Mouse (Mus musculus) stomach, postnatal 0 days (tissue): Measurements from ENCODE around the gene Stag1. TPM values are rescaled to one million over a fixed set of nuclear protein-coding genes. Genes with fewer than 3 reads are reported as not detected.

Experiments used
- ATAC-seq: fragments of 200-750 bp; cut with Nextera tagmentation; 2 replicates; pipeline ENCODE4 v1.8.0; 2017; ENCODE audit not compliant: low FRiP score, low TSS enrichment
- DNase-seq: peaks from one replicate; pipeline ENCODE4 v3.0.0-alpha.2; 2016; ENCODE audit warnings: low spot score
- H3K27ac ChIP-seq: fragments of 300-500 bp; sonication (generic); replicated peaks from 2 replicates; pipeline ENCODE4 v1.5.1; 2014; ENCODE audit warnings: mild to moderate bottlenecking, control low read depth
- H3K27me3 ChIP-seq: fragments of 300-500 bp; sonication (generic); 2 replicates; pipeline ENCODE4 v1.6.1; 2014; ENCODE audit warnings: low read length; ENCODE audit not compliant: control insufficient read depth, insufficient read depth
- H3K36me3 ChIP-seq: fragments of 300-500 bp; sonication (generic); 2 replicates; pipeline ENCODE4 v1.6.1; 2014; ENCODE audit warnings: low read length, mixed read lengths; ENCODE audit not compliant: control insufficient read depth, insufficient read depth
- H3K4me1 ChIP-seq: fragments of 300-500 bp; sonication (generic); replicated peaks from 2 replicates; pipeline ENCODE4 v1.6.1; 2014; ENCODE audit warnings: antibody characterized with exemption; ENCODE audit not compliant: control insufficient read depth, insufficient read depth
- H3K4me2 ChIP-seq: fragments of 300-500 bp; sonication (generic); replicated peaks from 2 replicates; pipeline ENCODE4 v1.6.1; 2014; ENCODE audit warnings: low read depth, mild to moderate bottlenecking, control low read depth, moderate library complexity
- H3K4me3 ChIP-seq: fragments of 300-500 bp; sonication (generic); 2 replicates; pipeline ENCODE4 v1.5.1; 2014; ENCODE audit warnings: low read depth, low read length, control low read depth
- H3K9ac ChIP-seq: fragments of 300-500 bp; sonication (generic); 2 replicates; pipeline ENCODE4 v1.6.1; 2014; ENCODE audit warnings: mild to moderate bottlenecking, low read length, control low read depth, mixed read lengths
- H3K9me3 ChIP-seq: fragments of 300-500 bp; sonication (generic); 2 replicates; pipeline ENCODE4 v1.6.1; 2016; ENCODE audit warnings: low read length; ENCODE audit not compliant: control insufficient read depth
- CTCF ChIP-seq: IDR thresholded peaks from 2 replicates; pipeline ENCODE4 v1.5.1; 2016; ENCODE audit warnings: antibody characterized with exemption, low read depth, mild to moderate bottlenecking, moderate library complexity
- EP300 ChIP-seq: optimal IDR thresholded peaks from 2 replicates; pipeline ENCODE3; 2016; ENCODE audit warnings: antibody characterized with exemption
- WGBS: fragments of 180-500 bp; shearing (Covaris S2); extraction: QIAGEN DNeasy Blood & Tissue Kit; methylation state at CpG from one replicate; pipeline ENCODE4 v1.1.7; 2014; 5-methylcytosine and 5-hydroxymethylcytosine counted together
- polyA plus RNA-seq: library from polyadenylated mRNA; unstranded; fragments of >200 nt; fragmentation: Nextera tagmentation; extraction: Ambion mirVana; gene quantifications from 2 replicates; pipeline ENCODE4 v1.2.1, GENCODE M21; 2015

Gene Stag1
- polyA plus RNA-seq, 1 experiment from 2014 or later = 25.0 TPM

DNA sequence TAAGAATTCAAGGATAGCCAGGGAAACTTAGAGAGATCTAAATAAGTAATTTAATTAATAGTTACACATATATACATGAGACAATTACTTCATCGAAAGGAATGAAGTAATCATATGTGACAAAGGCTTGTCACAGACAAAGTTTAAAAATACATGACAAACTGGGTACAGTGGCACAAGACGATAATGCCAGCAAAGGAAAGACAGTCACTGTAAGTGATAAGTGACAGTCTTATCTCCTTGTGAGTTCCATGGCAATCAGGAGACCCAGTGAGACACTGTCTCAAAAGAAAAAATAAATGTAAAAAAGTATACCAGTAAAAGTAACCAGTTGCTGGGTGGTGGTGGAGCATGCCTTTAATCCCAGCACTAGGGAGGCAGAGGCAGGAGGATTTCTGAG, 399.5 kb downstream of the Stag1 start:
- Histone ChIP-seq H3K36me3 (peaks cover 12% of the 10 kb centered on the region), H3K9me3 (no peaks in the 10 kb centered on the region), H3K9ac (no peak overlapping the region), H3K4me3 (no peak overlapping the region), H3K27ac (no peak overlapping the region), H3K4me2 (no peak overlapping the region), H3K27me3 (no peaks in the 10 kb centered on the region), H3K4me1 (no peaks in the 10 kb centered on the region)
- TF ChIP-seq CTCF (no peak), EP300 (no peak)
- ATAC-seq = no peak
- no peak for DNase-seq
- 91% methylated on average over 2 of the region's 2 CpGs for WGBS

DNA sequence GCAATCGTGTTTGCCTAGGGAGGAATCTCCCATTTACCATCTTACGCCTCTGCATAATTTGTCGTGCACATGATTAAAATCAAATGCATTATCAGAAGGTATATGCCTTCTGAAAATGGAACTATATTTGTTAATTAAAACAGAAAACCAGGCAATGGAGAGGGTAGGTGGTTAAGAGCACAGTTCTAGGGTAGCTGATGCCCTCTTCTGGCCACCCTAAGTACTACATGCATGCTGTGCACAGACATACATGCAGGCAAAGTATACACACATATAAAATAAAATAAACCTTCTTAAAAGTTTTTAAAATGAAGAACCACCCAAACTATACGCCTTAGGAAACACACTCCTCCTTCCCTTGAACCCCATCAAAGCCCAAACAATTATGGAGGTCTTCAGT, 404.5 kb downstream of the Stag1 start:
- no peak overlapping the region for H3K4me2 ChIP-seq
- no peak for ATAC-seq
- H3K27me3 ChIP-seq = no peaks in the 10 kb centered on the region
- H3K27ac ChIP-seq = no peak overlapping the region
- 94% methylated on average over 4 of the region's 4 CpGs for WGBS
- DNase-seq = no peak
- 0 out of 2 replicates have a peak, but pooled peaks cover 2% of the 10 kb centered on the region for H3K36me3 ChIP-seq
- H3K4me1 ChIP-seq = no peaks in the 10 kb centered on the region; the same call in 1 of the 2 replicates
- TF ChIP-seq CTCF (peak; percentile 60), EP300 (no peak)
- H3K9me3 ChIP-seq = no peaks in the 10 kb centered on the region
- no peak overlapping the region for H3K9ac ChIP-seq
- no peak overlapping the region for H3K4me3 ChIP-seq

DNA sequence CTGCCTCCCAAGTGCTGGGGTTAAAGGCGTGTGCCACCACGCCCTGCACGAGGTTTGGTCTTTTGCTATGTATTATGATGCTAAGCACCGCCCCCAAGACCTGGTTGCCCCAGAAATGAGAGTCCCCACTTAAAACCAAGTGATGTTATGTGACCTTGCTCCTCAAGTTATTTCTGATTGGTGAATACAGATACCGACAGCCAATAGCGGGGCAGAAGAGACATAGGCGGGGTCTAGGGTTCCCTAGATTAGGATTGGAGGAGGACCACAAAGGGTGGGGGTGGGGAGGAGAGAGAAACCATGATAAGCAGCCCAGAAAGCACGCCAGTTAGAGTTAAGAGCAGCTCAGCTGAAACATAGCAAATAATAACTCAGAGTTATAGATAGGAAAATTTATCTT, 405.2 kb downstream of the Stag1 start:
- Histone ChIP-seq H3K27me3 (no peaks in the 10 kb centered on the region), H3K9ac (no peak overlapping the region), H3K4me1 (no peaks in the 10 kb centered on the region; the same call in 1 of the 2 replicates), H3K36me3 (0 out of 2 replicates have a peak, but pooled peaks cover 2% of the 10 kb centered on the region), H3K4me2 (no peak overlapping the region), H3K4me3 (no peak overlapping the region), H3K9me3 (no peaks in the 10 kb centered on the region), H3K27ac (no peak overlapping the region)
- DNase-seq (no peak), ATAC-seq (no peak)
- TF ChIP-seq CTCF (no peak), EP300 (no peak)
- 95% methylated on average over 8 of the region's 8 CpGs for WGBS

DNA sequence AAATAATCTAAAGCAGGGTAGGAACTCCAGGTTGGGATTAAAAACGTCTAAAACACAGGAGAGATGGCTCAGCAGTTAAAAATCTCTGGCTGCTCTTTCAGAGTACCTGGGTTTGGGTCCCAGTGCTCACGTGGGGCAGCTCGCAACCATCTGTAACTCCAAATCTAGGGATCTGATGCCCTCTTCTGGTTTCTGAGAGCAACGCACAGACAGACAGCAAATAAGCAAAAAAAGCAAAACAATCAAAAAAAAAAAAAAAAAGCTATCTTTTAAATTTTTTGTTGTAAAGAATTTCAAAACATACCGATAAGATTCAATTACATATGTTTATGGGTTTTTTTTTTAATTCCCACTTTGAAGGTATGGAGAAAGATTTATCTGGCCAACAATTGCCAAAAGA, 405.7 kb downstream of the Stag1 start:
- no peak overlapping the region for H3K4me3 ChIP-seq
- H3K4me2 ChIP-seq = no peak overlapping the region
- H3K9me3 ChIP-seq = no peaks in the 10 kb centered on the region
- ATAC-seq = no peak
- H3K9ac ChIP-seq = no peak overlapping the region
- 0 out of 2 replicates have a peak, but pooled peaks cover 2% of the 10 kb centered on the region for H3K36me3 ChIP-seq
- H3K27me3 ChIP-seq = no peaks in the 10 kb centered on the region
- 89% methylated on average over 5 of the region's 5 CpGs for WGBS
- TF ChIP-seq EP300 (no peak), CTCF (no peak)
- no peak for DNase-seq
- H3K27ac ChIP-seq = no peak overlapping the region
- no peaks in the 10 kb centered on the region; the same call in 1 of the 2 replicates for H3K4me1 ChIP-seq

DNA sequence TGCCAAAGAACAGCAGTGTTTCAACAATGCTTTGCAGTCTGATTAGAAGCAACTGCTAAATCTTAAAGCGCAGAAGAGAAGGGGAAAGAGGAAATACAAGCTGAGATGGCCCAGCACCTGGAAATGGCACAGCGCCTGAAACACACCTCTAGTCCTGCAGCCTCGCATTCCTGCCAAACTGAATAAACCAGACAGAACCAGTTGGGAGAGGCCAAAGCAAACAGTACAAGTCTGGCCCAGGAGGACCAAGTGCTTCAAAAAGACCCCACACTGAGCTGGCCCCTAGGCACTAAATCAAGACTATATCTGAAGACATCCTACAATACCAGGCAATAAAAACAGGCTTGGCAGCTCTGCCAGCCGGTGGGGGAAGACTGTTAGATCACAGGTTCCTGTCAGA, 408.3 kb downstream of the Stag1 start:
- 0 out of 2 replicates have a peak, but pooled peaks have one; percentile 38 for ATAC-seq
- H3K4me2 ChIP-seq = no peak overlapping the region
- H3K9ac ChIP-seq = no peak overlapping the region
- no peaks in the 10 kb centered on the region for H3K27me3 ChIP-seq
- no peaks in the 10 kb centered on the region for H3K9me3 ChIP-seq
- H3K36me3 ChIP-seq = peaks cover 3% of the 10 kb centered on the region; the same call in 1 of the 2 replicates
- TF ChIP-seq EP300 = no peak
- TF ChIP-seq CTCF = no peak
- no peak overlapping the region for H3K4me3 ChIP-seq
- H3K4me1 ChIP-seq = no peaks in the 10 kb centered on the region; the same call in 1 of the 2 replicates
- H3K27ac ChIP-seq = no peak overlapping the region
- DNase-seq = peak; percentile 25
- 44% methylated on average over 4 of the region's 4 CpGs for WGBS

Other genes with a start within 250 kb of the Stag1 start
- 4.8 and 5.1 TPM in 2 replicates for gene Il20rb, start 111.0 kb upstream of the Stag1 start, polyA plus RNA-seq
- gene Nck1, start 51.7 kb upstream of the Stag1 start, polyA plus RNA-seq = 44.7 and 46.6 TPM in 2 replicates
- 6.9 and 7.7 TPM in 2 replicates for gene Slc35g2, start 26.7 kb upstream of the Stag1 start, polyA plus RNA-seq